Comparison of ENCODE assay signal across 8 mouse cellular contexts in the genomic region with DNA sequence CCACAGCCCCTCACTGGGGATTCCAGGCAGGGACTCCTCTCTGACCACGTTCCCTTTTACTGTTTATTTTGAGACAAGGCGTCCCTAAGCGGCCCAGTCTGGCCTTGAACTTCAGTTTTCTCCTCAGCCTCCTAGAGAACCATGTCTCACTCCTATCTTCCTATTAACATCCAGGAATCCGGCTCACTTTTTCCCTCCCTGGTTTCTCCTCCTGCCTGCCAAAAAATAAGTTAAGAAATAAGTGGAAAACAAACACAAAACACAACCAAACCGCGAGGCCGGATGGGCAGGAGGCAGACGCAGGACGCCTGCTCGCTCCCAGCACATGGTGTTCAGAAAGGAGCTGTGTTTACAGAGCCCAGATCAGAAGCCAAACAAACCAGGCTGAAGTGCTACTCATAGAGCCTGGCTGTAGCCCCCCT. TPM values are rescaled to one million over a fixed set of nuclear protein-coding genes. Genes with fewer than 3 reads are reported as not detected.
DNase-seq lines count a peak whose midpoint lies in the region; ATAC-seq and TF ChIP-seq lines count a peak whose summit lies in the region.

No protein-coding gene starts in this region.

- H3K4me2 ChIP-seq in midbrain, embryonic 11.5 days: no peak overlapping the region
- H3K4me2 ChIP-seq in midbrain, postnatal 0 days (ENCODE audit: low read depth, low read length, poor library complexity, severe bottlenecking): no peak overlapping the region
- H3K4me2 ChIP-seq in liver, embryonic 13.5 days: no peak overlapping the region

- H3K9me3 ChIP-seq in midbrain, embryonic 11.5 days (ENCODE audit: control insufficient read depth, low read length): no peaks in the 10 kb centered on the region
- H3K9me3 ChIP-seq in midbrain, postnatal 0 days (ENCODE audit: low read length): no peaks in the 10 kb centered on the region
- H3K9me3 ChIP-seq in liver, embryonic 13.5 days (replicated peaks): no peaks in the 10 kb centered on the region

- no peaks in the 10 kb centered on the region for H3K36me3 ChIP-seq in midbrain, embryonic 11.5 days (ENCODE audit: control insufficient read depth, insufficient read depth, low read length)
- no peaks in the 10 kb centered on the region for H3K36me3 ChIP-seq in midbrain, postnatal 0 days (ENCODE audit: insufficient read depth, low read length)
- no peaks in the 10 kb centered on the region for H3K36me3 ChIP-seq in liver, embryonic 13.5 days

- 52% methylated on average over 10 of the region's 10 CpGs for WGBS in midbrain, embryonic 11.5 days
- WGBS in midbrain, postnatal 0 days: 58% methylated on average over 10 of the region's 10 CpGs
- WGBS in liver, embryonic 13.5 days (ENCODE audit: insufficient replicate concordance): 46% methylated on average over 10 of the region's 10 CpGs

- DNase-seq in adrenal gland, adult (ENCODE audit: inconsistent age in 2 of 2, low spot score in 1 of 2): peak; percentile 78 to 89
- DNase-seq in adrenal gland, postnatal 4 days (ENCODE audit: low spot score in 2 of 2): no peak
- peak; percentile 86 for DNase-seq in midbrain, embryonic 11.5 days (ENCODE audit: low spot score, missing footprints)
- no peak for DNase-seq in midbrain, postnatal 0 days (ENCODE audit: low spot score)
- DNase-seq in liver, embryonic 13.5 days: no peak
- peak; percentile 68 for DNase-seq in testis, postnatal 10 days (ENCODE audit: low spot score)
- DNase-seq in retina, embryonic 14.5 days (ENCODE audit: low spot score): no peak
- DNase-seq in layer of hippocampus, postnatal 36 days: no peak

- H3K4me3 ChIP-seq in midbrain, embryonic 11.5 days (ENCODE audit: low read depth, low read length): no peak overlapping the region
- no peak overlapping the region for H3K4me3 ChIP-seq in midbrain, postnatal 0 days (ENCODE audit: low read depth, low read length)
- no peak overlapping the region for H3K4me3 ChIP-seq in liver, embryonic 13.5 days (replicated peaks)

- no peak overlapping the region for H3K27ac ChIP-seq in midbrain, embryonic 11.5 days (ENCODE audit: low read depth, low read length)
- H3K27ac ChIP-seq in midbrain, postnatal 0 days (ENCODE audit: low read depth, low read length): no peak overlapping the region
- H3K27ac ChIP-seq in liver, embryonic 13.5 days: peak overlapping the region; percentile 67

- H3K4me1 ChIP-seq in midbrain, embryonic 11.5 days (ENCODE audit: control insufficient read depth, insufficient read depth, low read length): no peaks in the 10 kb centered on the region; the same call in 1 of the 2 replicates
- no peaks in the 10 kb centered on the region for H3K4me1 ChIP-seq in midbrain, postnatal 0 days (ENCODE audit: insufficient read depth, low read length)
- H3K4me1 ChIP-seq in liver, embryonic 13.5 days (replicated peaks): peaks cover 35% of the 10 kb centered on the region

- no peak for TF ChIP-seq CTCF in midbrain, postnatal 0 days (IDR thresholded peaks at IDR 0.05)

- ATAC-seq in midbrain, embryonic 11.5 days (ENCODE audit: low FRiP score): no peak
- ATAC-seq in midbrain, postnatal 0 days (ENCODE audit: low FRiP score): no peak
- no peak for ATAC-seq in liver, embryonic 13.5 days (ENCODE audit: low read depth)

- H3K27me3 ChIP-seq in midbrain, embryonic 11.5 days (ENCODE audit: control insufficient read depth, insufficient read depth, low read length): no peaks in the 10 kb centered on the region
- no peaks in the 10 kb centered on the region for H3K27me3 ChIP-seq in midbrain, postnatal 0 days (ENCODE audit: insufficient read depth, low read length)
- H3K27me3 ChIP-seq in liver, embryonic 13.5 days: no peaks in the 10 kb centered on the region

- no peak overlapping the region for H3K9ac ChIP-seq in midbrain, embryonic 11.5 days (ENCODE audit: low read length)
- no peak overlapping the region for H3K9ac ChIP-seq in midbrain, postnatal 0 days (replicated peaks; ENCODE audit: low read length, poor library complexity, severe bottlenecking)
- no peak overlapping the region for H3K9ac ChIP-seq in liver, embryonic 13.5 days

RNA-seq across cellular contexts. Expression of a gene that starts 32.2 kb away (rescaled TPM):
- total RNA-seq in adrenal gland, postnatal 4 days (2021): 10 to 100 TPM; 10.9 to 11.1 TPM
- 10.1 and 11.3 TPM in 2 replicates for polyA plus RNA-seq in midbrain, embryonic 11.5 days (2014; fragmentation: Nextera tagmentation; extraction: Ambion mirVana)
- total RNA-seq in midbrain, postnatal 0 days (2014; rRNA removed): 3.5 and 7.3 TPM in 2 replicates
- polyA plus RNA-seq in midbrain, postnatal 0 days (2015; fragmentation: Nextera tagmentation; extraction: Ambion mirVana): 5.0 and 6.4 TPM in 2 replicates
- polyA plus RNA-seq in liver, embryonic 13.5 days (2015; fragmentation: Nextera tagmentation; extraction: Ambion mirVana): 1.6 and 1.8 TPM in 2 replicates
- 10 to 100 TPM; 17.7 to 19.1 TPM for total RNA-seq in layer of hippocampus, postnatal 36 days (2021)

RNA-seq across cellular contexts. Expression of a gene that starts 44.0 kb away (rescaled TPM):
- 10 to 100 TPM; 18.5 to 23.1 TPM for total RNA-seq in adrenal gland, postnatal 4 days (2021)
- 19.4 and 19.7 TPM in 2 replicates for polyA plus RNA-seq in midbrain, embryonic 11.5 days (2014; fragmentation: Nextera tagmentation; extraction: Ambion mirVana)
- total RNA-seq in midbrain, postnatal 0 days (2014; rRNA removed): 40.2 and 47.3 TPM in 2 replicates
- polyA plus RNA-seq in midbrain, postnatal 0 days (2015; fragmentation: Nextera tagmentation; extraction: Ambion mirVana): 22.6 and 22.7 TPM in 2 replicates
- 14.0 and 15.4 TPM in 2 replicates for polyA plus RNA-seq in liver, embryonic 13.5 days (2015; fragmentation: Nextera tagmentation; extraction: Ambion mirVana)
- total RNA-seq in layer of hippocampus, postnatal 36 days (2021): 10 to 100 TPM; 19.6 to 19.7 TPM

RNA-seq across cellular contexts. Expression of a gene that starts 52.7 kb away (rescaled TPM):
- total RNA-seq in adrenal gland, postnatal 4 days (2021): 1 to 10 TPM; 5.4 to 6.7 TPM
- 6.6 and 7.0 TPM in 2 replicates for polyA plus RNA-seq in midbrain, embryonic 11.5 days (2014; fragmentation: Nextera tagmentation; extraction: Ambion mirVana)
- total RNA-seq in midbrain, postnatal 0 days (2014; rRNA removed): 27.6 and 40.7 TPM in 2 replicates
- 29.5 and 29.9 TPM in 2 replicates for polyA plus RNA-seq in midbrain, postnatal 0 days (2015; fragmentation: Nextera tagmentation; extraction: Ambion mirVana)
- polyA plus RNA-seq in liver, embryonic 13.5 days (2015; fragmentation: Nextera tagmentation; extraction: Ambion mirVana): 0.44 and 0.46 TPM in 2 replicates
- total RNA-seq in layer of hippocampus, postnatal 36 days (2021): 100 to 1,000 TPM; 161 to 175 TPM

Comparison
In these comparisons a context has a peak if more than half of its experiments do, and no peak if none do; other contexts are left out.
1. DNase-seq: peak in adrenal gland, adult (2 of 2), midbrain, embryonic 11.5 days (single experiment) and testis, postnatal 10 days (single experiment); none in adrenal gland, postnatal 4 days (0 of 2), midbrain, postnatal 0 days (single experiment), liver, embryonic 13.5 days (single experiment), retina, embryonic 14.5 days (single experiment) and layer of hippocampus, postnatal 36 days (0 of 2).